In the genomic region with DNA sequence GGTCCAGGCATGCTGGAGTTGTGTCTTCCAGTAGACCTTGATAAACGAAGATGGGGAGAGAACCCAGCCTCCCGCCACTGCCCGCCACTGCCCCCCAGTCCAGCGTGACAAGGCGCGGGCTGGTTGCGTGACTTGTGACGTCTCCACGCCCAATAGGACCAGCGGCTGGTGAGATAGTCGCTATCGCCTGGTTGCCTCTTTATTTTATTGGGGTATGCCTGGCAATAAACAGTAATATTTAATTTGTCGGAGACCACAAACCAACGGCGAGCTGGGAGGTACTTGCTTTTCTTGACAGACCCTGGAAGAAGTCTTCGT, we compare ENCODE assay signal across 11 mouse cellular contexts. TPM values are rescaled to one million over a fixed set of nuclear protein-coding genes. Genes with fewer than 3 reads are reported as not detected.
DNase-seq lines count a peak whose midpoint lies in the region; ATAC-seq and TF ChIP-seq lines count a peak whose summit lies in the region.
"Had no signal": no experiment of that assay in that cellular context is flagged by ENCODE, and none has a peak within 500 bp of the region (broad histone marks: within the 10 kb centered on the region; RNA-seq: fewer than 3 reads in every experiment).

Gene Tbx5 (plus strand): TSS at position 190 of the 318 bp plus-strand sequence.

- no peaks in the 10 kb centered on the region for H3K9me3 ChIP-seq in neural tube, embryonic 15.5 days (replicated peaks)
- H3K9me3 ChIP-seq in heart, embryonic 14.5 days (ENCODE audit: control insufficient read depth, low read length), result no peaks in the 10 kb centered on the region
- no peaks in the 10 kb centered on the region for H3K9me3 ChIP-seq in liver, embryonic 12.5 days (replicated peaks)
- no peaks in the 10 kb centered on the region for H3K9me3 ChIP-seq in stomach, postnatal 0 days (ENCODE audit: control insufficient read depth, low read length)
- H3K9me3 ChIP-seq: neural tube, embryonic 12.5 days had no signal

- H3K4me2 ChIP-seq in neural tube, embryonic 15.5 days, result no peak within 1 kb of the TSS
- H3K4me2 ChIP-seq in heart, embryonic 14.5 days (ENCODE audit: low read length), result peak within 1 kb of the TSS; percentile 66
- H3K4me2 ChIP-seq in liver, embryonic 12.5 days, result peak within 1 kb of the TSS; percentile 57
- peak within 1 kb of the TSS; percentile 51 for H3K4me2 ChIP-seq in stomach, postnatal 0 days (replicated peaks; ENCODE audit: low read depth)
- H3K4me2 ChIP-seq: neural tube, embryonic 12.5 days had no signal

- DNase-seq in neural tube, embryonic 10.5 days (ENCODE audit: extremely low spot score, low spot score), result peak; percentile 49
- no peak for DNase-seq in stomach, postnatal 0 days (ENCODE audit: low spot score)
- no peak for DNase-seq in Muller cell, postnatal 12 days (ENCODE audit: inconsistent ontology term)
- no peak for DNase-seq in cerebellum, adult 9-10 months
- DNase-seq in spleen, postnatal 4 days (ENCODE audit: low spot score in 2 of 2), result no peak
- DNase-seq: adrenal gland, postnatal 36 days had no signal

- no peak for TF ChIP-seq CTCF in stomach, postnatal 0 days (IDR thresholded peaks at IDR 0.05; ENCODE audit: low read depth)

- no peak for TF ChIP-seq EP300 in stomach, postnatal 0 days (optimal IDR thresholded peaks at IDR 0.05)

- H3K4me3 ChIP-seq in neural tube, embryonic 15.5 days (replicated peaks), result no peak within 1 kb of the TSS
- peak within 1 kb of the TSS; percentile 57 to 65 for H3K4me3 ChIP-seq in heart, embryonic 14.5 days (ENCODE audit: control insufficient read depth in 1 of 2, insufficient read depth in 1 of 2, low read depth in 1 of 2, low read length in 2 of 2)
- peak within 1 kb of the TSS; percentile 28 for H3K4me3 ChIP-seq in liver, embryonic 12.5 days
- H3K4me3 ChIP-seq in stomach, postnatal 0 days (ENCODE audit: low read depth, low read length), result peak within 1 kb of the TSS; percentile 33
- H3K4me3 ChIP-seq: erythroblast, embryonic 14.5 days; neural tube, embryonic 12.5 days had no signal

- H3K27ac ChIP-seq in neural tube, embryonic 15.5 days (replicated peaks), result no peak within 1 kb of the TSS
- H3K27ac ChIP-seq in heart, embryonic 14.5 days (replicated peaks in 1 of 2; ENCODE audit: control insufficient read depth in 1 of 2, insufficient read depth in 1 of 2, low read depth in 2 of 2, low read length in 2 of 2), result peak within 1 kb of the TSS; percentile 86 to 90
- no peak within 1 kb of the TSS for H3K27ac ChIP-seq in liver, embryonic 12.5 days
- H3K27ac ChIP-seq in stomach, postnatal 0 days (replicated peaks), result no peak within 1 kb of the TSS
- H3K27ac ChIP-seq: neural tube, embryonic 12.5 days had no signal

- H3K4me1 ChIP-seq in neural tube, embryonic 15.5 days, result 0 out of 2 replicates have a peak, but pooled peaks cover 2% of the 10 kb centered on the region
- peaks cover 7 to 12% of the 10 kb centered on the region in 2 experiments; a peak in 3 of 4 replicates for H3K4me1 ChIP-seq in heart, embryonic 14.5 days (ENCODE audit: control insufficient read depth in 2 of 2, insufficient read depth in 2 of 2, low read length in 2 of 2)
- peaks cover 10% of the 10 kb centered on the region; the same call in 1 of the 2 replicates for H3K4me1 ChIP-seq in liver, embryonic 12.5 days
- no peaks in the 10 kb centered on the region for H3K4me1 ChIP-seq in stomach, postnatal 0 days (replicated peaks; ENCODE audit: control insufficient read depth, insufficient read depth)

- H3K27me3 ChIP-seq in neural tube, embryonic 15.5 days (replicated peaks), result peaks cover 94% of the 10 kb centered on the region
- H3K27me3 ChIP-seq in heart, embryonic 14.5 days (ENCODE audit: control insufficient read depth, insufficient read depth, low read length), result 0 out of 2 replicates have a peak, but pooled peaks cover 3% of the 10 kb centered on the region
- H3K27me3 ChIP-seq in liver, embryonic 12.5 days (replicated peaks), result peaks cover 99% of the 10 kb centered on the region
- peaks cover 15% of the 10 kb centered on the region for H3K27me3 ChIP-seq in stomach, postnatal 0 days (ENCODE audit: control insufficient read depth, insufficient read depth, low read length)

- under 1% methylated on average over 16 of the region's 16 CpGs for WGBS in neural tube, embryonic 15.5 days
- 13% methylated on average over 16 of the region's 16 CpGs for WGBS in heart, embryonic 14.5 days
- WGBS in liver, embryonic 12.5 days (ENCODE audit: insufficient replicate concordance), result 7% methylated on average over 16 of the region's 16 CpGs
- 3% methylated on average over 16 of the region's 16 CpGs for WGBS in stomach, postnatal 0 days

- no peaks in the 10 kb centered on the region for H3K36me3 ChIP-seq in neural tube, embryonic 15.5 days
- no peaks in the 10 kb centered on the region; the same call in 1 of the 2 replicates for H3K36me3 ChIP-seq in heart, embryonic 14.5 days (ENCODE audit: control insufficient read depth, insufficient read depth, low read length)
- H3K36me3 ChIP-seq in liver, embryonic 12.5 days, result no peaks in the 10 kb centered on the region
- no peaks in the 10 kb centered on the region for H3K36me3 ChIP-seq in stomach, postnatal 0 days (ENCODE audit: control insufficient read depth, insufficient read depth, low read length)
- H3K36me3 ChIP-seq: neural tube, embryonic 12.5 days had no signal

- no peak within 1 kb of the TSS for H3K9ac ChIP-seq in neural tube, embryonic 15.5 days (replicated peaks)
- H3K9ac ChIP-seq in heart, embryonic 14.5 days (ENCODE audit: low read length), result peak within 1 kb of the TSS; percentile 89
- no peak within 1 kb of the TSS for H3K9ac ChIP-seq in liver, embryonic 12.5 days
- H3K9ac ChIP-seq in stomach, postnatal 0 days (ENCODE audit: low read length), result no peak within 1 kb of the TSS
- H3K9ac ChIP-seq: neural tube, embryonic 12.5 days had no signal

- ATAC-seq in neural tube, embryonic 15.5 days (ENCODE audit: low FRiP score), result no peak
- no peak for ATAC-seq in heart, embryonic 14.5 days (ENCODE audit: insufficient number of reproducible peaks, insufficient read depth, low FRiP score, low read depth)
- ATAC-seq in liver, embryonic 12.5 days, result no peak
- no peak for ATAC-seq in stomach, postnatal 0 days (ENCODE audit: low FRiP score, low TSS enrichment)

RNA-seq across cellular contexts. Expression of gene Tbx5, which starts in this region (rescaled TPM):
- 0.10 and 0.19 TPM in 2 replicates for polyA plus RNA-seq in neural tube, embryonic 15.5 days (2015; fragmentation: Nextera tagmentation; extraction: Ambion mirVana)
- polyA plus RNA-seq in heart, embryonic 14.5 days (2014; fragmentation: Nextera tagmentation; extraction: Ambion mirVana), result 33.1 and 39.2 TPM in 2 replicates
- polyA plus RNA-seq in liver, embryonic 12.5 days (2016; fragmentation: Nextera tagmentation; extraction: Ambion mirVana), result 0.27 and 0.83 TPM in 2 replicates
- polyA plus RNA-seq in stomach, postnatal 0 days (2015; fragmentation: Nextera tagmentation; extraction: Ambion mirVana), result 0.05 and 0.27 TPM in 2 replicates
- polyA plus RNA-seq: erythroblast, embryonic 14.5 days; neural tube, embryonic 12.5 days had no signal

Comparison
In these comparisons a context has a peak if more than half of its experiments do, and no peak if none do; other contexts are left out.
1. RNA of gene Tbx5 (polyA plus RNA-seq): 33.1 to 39.2 TPM in heart, embryonic 14.5 days; 0.27 to 0.83 TPM in liver, embryonic 12.5 days, 0.10 to 0.19 TPM in neural tube, embryonic 15.5 days and 0.05 to 0.27 TPM in stomach, postnatal 0 days; every median in the first group is over 10 times any median in the second.
2. H3K27ac ChIP-seq: peak in heart, embryonic 14.5 days (2 of 2); none in neural tube, embryonic 15.5 days (single experiment), liver, embryonic 12.5 days (single experiment) and stomach, postnatal 0 days (single experiment).